Mouse (Mus musculus): Measurements from ENCODE around the gene Galntl5. TPM values are rescaled to one million over a fixed set of nuclear protein-coding genes. Genes with fewer than 3 reads are reported as not detected.

Gene Galntl5
- polyA plus RNA-seq, 1 experiment, result 181 TPM

- no peaks in the 10 kb centered on the region for H3K4me1 ChIP-seq (ENCODE audit: control insufficient read depth, insufficient read depth, low read length)
- no peaks in the 10 kb centered on the region for H3K27me3 ChIP-seq (ENCODE audit: control insufficient read depth, insufficient read depth, low read length)
- H3K4me3 ChIP-seq (ENCODE audit: control insufficient read depth, low read depth, low read length), result no peak overlapping the region
- H3K27ac ChIP-seq (ENCODE audit: control insufficient read depth, insufficient read depth, low read depth, low read length), result no peak overlapping the region
- TF ChIP-seq POLR2A (IDR thresholded peaks at IDR 0.05; ENCODE audit: control insufficient read depth, low read depth, low read length), result no peak
- no peak for TF ChIP-seq CTCF (IDR thresholded peaks at IDR 0.05; ENCODE audit: control insufficient read depth, insufficient read depth, insufficient replicate concordance, low read depth, low read length)
- H3K36me3 ChIP-seq (ENCODE audit: control insufficient read depth, insufficient read depth, low read length), result no peaks in the 10 kb centered on the region
Measured at GRCm38 (mm10) chr5:25256686-25257085, 75.4 kb downstream of the Galntl5 start.

DNA sequence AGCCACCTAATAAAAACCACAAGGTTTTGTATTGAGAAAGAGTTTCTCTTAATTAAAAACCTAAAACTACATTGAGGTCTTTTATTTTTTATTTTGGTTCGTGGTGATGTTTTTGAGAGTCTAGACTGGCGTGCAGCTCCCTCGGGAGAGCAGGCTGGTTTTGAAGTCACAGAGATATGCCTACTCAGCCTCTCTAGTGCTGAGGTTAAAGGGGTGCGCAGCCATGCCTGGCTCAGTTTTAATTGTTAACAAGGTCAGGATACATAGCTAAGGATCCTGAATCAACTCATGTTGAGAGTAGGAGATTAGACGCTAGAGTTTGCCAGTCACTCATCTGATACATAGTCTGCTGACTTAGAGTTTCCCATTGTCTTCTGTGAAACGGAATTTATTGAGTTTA lies 80.2 kb downstream of the Galntl5 start:
- Histone ChIP-seq H3K27ac (ENCODE audit: control insufficient read depth, insufficient read depth, low read depth, low read length) (no peak overlapping the region), H3K36me3 (ENCODE audit: control insufficient read depth, insufficient read depth, low read length) (no peaks in the 10 kb centered on the region), H3K27me3 (ENCODE audit: control insufficient read depth, insufficient read depth, low read length) (no peaks in the 10 kb centered on the region), H3K4me3 (ENCODE audit: control insufficient read depth, low read depth, low read length) (no peak overlapping the region), H3K4me1 (ENCODE audit: control insufficient read depth, insufficient read depth, low read length) (no peaks in the 10 kb centered on the region)
- no peak for TF ChIP-seq POLR2A (IDR thresholded peaks at IDR 0.05; ENCODE audit: control insufficient read depth, low read depth, low read length)
- no peak for TF ChIP-seq CTCF (IDR thresholded peaks at IDR 0.05; ENCODE audit: control insufficient read depth, insufficient read depth, insufficient replicate concordance, low read depth, low read length)

- H3K27ac ChIP-seq (ENCODE audit: control insufficient read depth, insufficient read depth, low read depth, low read length), result no peak overlapping the region
- H3K4me1 ChIP-seq (ENCODE audit: control insufficient read depth, insufficient read depth, low read length), result no peaks in the 10 kb centered on the region
- H3K36me3 ChIP-seq (ENCODE audit: control insufficient read depth, insufficient read depth, low read length), result no peaks in the 10 kb centered on the region
- H3K4me3 ChIP-seq (ENCODE audit: control insufficient read depth, low read depth, low read length), result no peak overlapping the region
- TF ChIP-seq CTCF (IDR thresholded peaks at IDR 0.05; ENCODE audit: control insufficient read depth, insufficient read depth, insufficient replicate concordance, low read depth, low read length) (no peak), POLR2A (IDR thresholded peaks at IDR 0.05; ENCODE audit: control insufficient read depth, low read depth, low read length) (no peak)
- H3K27me3 ChIP-seq (ENCODE audit: control insufficient read depth, insufficient read depth, low read length), result no peaks in the 10 kb centered on the region
Measured at GRCm38 (mm10) chr5:25262266-25262665, 81.0 kb downstream of the Galntl5 start.

DNA sequence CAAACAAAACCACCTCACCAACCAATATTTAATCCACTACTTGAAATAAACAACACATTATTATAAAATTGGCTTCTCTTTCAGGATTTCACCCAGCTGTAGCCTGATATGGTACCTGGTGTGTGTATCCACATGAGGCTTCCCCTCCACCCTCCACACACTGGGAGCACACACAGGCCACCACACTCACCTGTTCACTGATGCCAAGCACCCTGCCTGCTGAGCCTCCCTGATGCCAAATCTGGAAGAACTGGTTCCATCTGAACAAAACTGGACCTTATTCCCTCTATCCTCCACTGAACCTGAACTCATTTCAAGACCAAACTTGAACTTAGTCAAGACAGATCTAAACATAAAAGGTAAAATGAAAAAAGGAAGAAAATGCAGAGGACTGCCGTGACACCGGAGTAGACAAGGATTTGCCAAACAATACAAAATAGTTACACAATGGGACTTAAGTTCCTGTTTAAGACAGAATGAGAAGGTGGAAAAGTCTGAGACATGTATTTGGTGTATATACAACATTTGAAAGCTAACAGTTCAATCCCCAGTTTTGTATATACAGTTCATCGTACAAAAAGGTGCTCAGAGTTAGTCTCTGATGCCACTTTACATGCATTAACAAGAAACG lies 87.1 kb downstream of the Galntl5 start:
- Histone ChIP-seq H3K27ac (ENCODE audit: control insufficient read depth, insufficient read depth, low read depth, low read length) (no peak overlapping the region), H3K4me1 (ENCODE audit: control insufficient read depth, insufficient read depth, low read length) (no peaks in the 10 kb centered on the region), H3K4me3 (ENCODE audit: control insufficient read depth, low read depth, low read length) (no peak overlapping the region), H3K36me3 (ENCODE audit: control insufficient read depth, insufficient read depth, low read length) (no peaks in the 10 kb centered on the region), H3K27me3 (ENCODE audit: control insufficient read depth, insufficient read depth, low read length) (no peaks in the 10 kb centered on the region)
- TF ChIP-seq CTCF (IDR thresholded peaks at IDR 0.05; ENCODE audit: control insufficient read depth, insufficient read depth, insufficient replicate concordance, low read depth, low read length), result no peak
- TF ChIP-seq POLR2A (IDR thresholded peaks at IDR 0.05; ENCODE audit: control insufficient read depth, low read depth, low read length), result no peak

Other genes with a start within 250 kb of the Galntl5 start
- 133 and 149 TPM in 2 replicates for gene Prkag2, start 80.8 kb upstream of the Galntl5 start, polyA plus RNA-seq (2012; rRNA removed)
- gene Galnt11, start 40.4 kb downstream of the Galntl5 start, polyA plus RNA-seq (2012; rRNA removed), result 5.2 and 5.8 TPM in 2 replicates
- gene E130116L18Rik, start 41.7 kb downstream of the Galntl5 start, polyA plus RNA-seq (2012; rRNA removed), result not detected in 2 replicates

Measured in testis, adult 2 months (tissue).